Mouse (Mus musculus) MEL (cell line): Measurements from ENCODE around the gene Rtf2. TPM values are rescaled to one million over a fixed set of nuclear protein-coding genes. Genes with fewer than 3 reads are reported as not detected.

Experiments used
- DNase-seq: peaks from one replicate; pipeline ENCODE4 v3.0.0; 2011; ENCODE audit warnings: low read depth, low spot score
- H3K27ac ChIP-seq: 2 replicates; pipeline ENCODE4 v1.5.1; 2012; ENCODE audit warnings: low read depth, mild to moderate bottlenecking, control low read depth, low read length, moderate library complexity; ENCODE audit not compliant: control insufficient read depth
- H3K27me3 ChIP-seq, 2 experiments: fragments of 150-350 bp in 1 of 2; sonication (generic) in 1 of 2; 2 replicates each; pipeline ENCODE4 v1.6.1; 2012; ENCODE audit warnings: low read length in 2 of 2, mild to moderate bottlenecking in 2 of 2, improper control_type of control experiment in 1 of 2, moderate library complexity in 1 of 2; ENCODE audit not compliant: insufficient read depth in 2 of 2, control insufficient read depth in 1 of 2
- H3K36me3 ChIP-seq, 2 experiments: 2 replicates each; pipeline ENCODE4 v1.6.1; 2012 to 2014; ENCODE audit warnings: low read length in 2 of 2, improper control_type of control experiment in 1 of 2, inconsistent platforms in 1 of 2, mild to moderate bottlenecking in 1 of 2; ENCODE audit not compliant: insufficient read depth in 2 of 2, control insufficient read depth in 1 of 2
- H3K4me1 ChIP-seq, 2 experiments: fragments of 150-350 bp in 1 of 2; sonication (generic) in 1 of 2; 2 replicates each; pipeline ENCODE4 v1.6.1; 2012; ENCODE audit warnings: low read length in 2 of 2, improper control_type of control experiment in 1 of 2, mild to moderate bottlenecking in 1 of 2; ENCODE audit not compliant: insufficient read depth in 2 of 2, control insufficient read depth in 1 of 2
- H3K4me3 ChIP-seq, 2 experiments: fragments of 150-350 bp in 1 of 2; sonication (generic) in 1 of 2; 2 replicates each; pipeline ENCODE4 v1.5.1; 2012; ENCODE audit warnings: low read depth in 2 of 2, low read length in 2 of 2, mild to moderate bottlenecking in 2 of 2, moderate library complexity in 2 of 2, control low read depth in 1 of 2, improper control_type of control experiment in 1 of 2; ENCODE audit not compliant: control insufficient read depth in 1 of 2, insufficient read depth in 1 of 2
- H3K79me2 ChIP-seq: 2 replicates; pipeline ENCODE4 v1.6.1; 2012; ENCODE audit warnings: mild to moderate bottlenecking, low read length, moderate library complexity; ENCODE audit not compliant: control insufficient read depth, poor library complexity, insufficient read depth
- H3K9ac ChIP-seq: 2 replicates; pipeline ENCODE4 v1.6.1; 2012; ENCODE audit warnings: low read depth, mild to moderate bottlenecking, control low read depth, low read length, moderate library complexity; ENCODE audit not compliant: control insufficient read depth, poor library complexity, severe bottlenecking
- H3K9me3 ChIP-seq: fragments of 150-350 bp; sonication (generic); replicated peaks from 2 replicates; pipeline ENCODE4 v1.6.1; 2012; ENCODE audit warnings: mild to moderate bottlenecking, low read length, improper control_type of control experiment, moderate library complexity; ENCODE audit not compliant: insufficient read depth
- CHD1 ChIP-seq: IDR thresholded peaks from 2 replicates; pipeline ENCODE4 v1.6.1; 2012; ENCODE audit warnings: low read depth, mild to moderate bottlenecking, inconsistent platforms, low read length, improper control_type of control experiment
- CHD2 ChIP-seq: IDR thresholded peaks from 2 replicates; pipeline ENCODE4 v1.6.1; 2011; ENCODE audit warnings: low read length, improper control_type of control experiment
- CTCF ChIP-seq, 3 experiments: IDR thresholded peaks in 2 of 3; conservative IDR thresholded peaks in 1 of 3; 2 replicates each; pipeline ENCODE4 v1.5.1; 2011 to 2012; ENCODE audit warnings: low read length in 3 of 3, low read depth in 2 of 3, mild to moderate bottlenecking in 2 of 3, improper control_type of control experiment in 1 of 3, inconsistent platforms in 1 of 3, mixed read lengths in 1 of 3, moderate library complexity in 1 of 3; ENCODE audit not compliant: control insufficient read depth in 1 of 3, insufficient read depth in 1 of 3, poor library complexity in 1 of 3, severe bottlenecking in 1 of 3
- E2F4 ChIP-seq: IDR thresholded peaks from 2 replicates; pipeline ENCODE4 v1.6.1; 2011; ENCODE audit warnings: low read depth, low read length, improper control_type of control experiment, borderline replicate concordance
- ELF1 ChIP-seq: IDR thresholded peaks from 2 replicates; pipeline ENCODE4 v1.6.1; 2014; ENCODE audit warnings: low read depth, mild to moderate bottlenecking, inconsistent platforms, low read length, improper control_type of control experiment, moderate library complexity
- EP300 ChIP-seq, 2 experiments: IDR thresholded peaks; 2 replicates each; pipeline ENCODE4 v1.6.1; 2011; ENCODE audit warnings: improper control_type of control experiment in 2 of 2, low read length in 2 of 2, low read depth in 1 of 2, mild to moderate bottlenecking in 1 of 2
- GATA1 ChIP-seq: IDR thresholded peaks from 2 replicates; pipeline ENCODE4 v1.6.1; 2011; ENCODE audit warnings: low read depth, low read length, improper control_type of control experiment
- HCFC1 ChIP-seq: IDR thresholded peaks from 2 replicates; pipeline ENCODE4 v1.6.1; 2012; ENCODE audit warnings: low read depth, mild to moderate bottlenecking, inconsistent platforms, low read length, improper control_type of control experiment, moderate library complexity
- KAT2A ChIP-seq: conservative IDR thresholded peaks from 2 replicates; pipeline ENCODE4 v1.6.1; 2012; ENCODE audit warnings: low read depth, low read length, improper control_type of control experiment, inconsistent platforms
- MAX ChIP-seq: IDR thresholded peaks from 2 replicates; pipeline ENCODE4 v1.6.1; 2011; ENCODE audit warnings: low read length, improper control_type of control experiment
- MAZ ChIP-seq: IDR thresholded peaks from 2 replicates; pipeline ENCODE4 v1.6.1; 2012; ENCODE audit warnings: low read depth, mild to moderate bottlenecking, inconsistent platforms, low read length, improper control_type of control experiment
- MXI1 ChIP-seq: IDR thresholded peaks from 2 replicates; pipeline ENCODE4 v1.6.1; 2011; ENCODE audit warnings: mild to moderate bottlenecking, low read depth, low read length, improper control_type of control experiment
- MYB ChIP-seq: IDR thresholded peaks from 2 replicates; pipeline ENCODE4 v1.6.1; 2011; ENCODE audit warnings: mild to moderate bottlenecking, low read depth, low read length, improper control_type of control experiment
- POLR2A ChIP-seq, 2 experiments: IDR thresholded peaks; 2 replicates each; pipeline ENCODE4 v1.6.1; 2011 to 2012; ENCODE audit warnings: low read length in 2 of 2, mild to moderate bottlenecking in 2 of 2, control low read depth in 1 of 2, improper control_type of control experiment in 1 of 2, low read depth in 1 of 2, moderate library complexity in 1 of 2; ENCODE audit not compliant: control insufficient read depth in 1 of 2, insufficient read depth in 1 of 2, poor library complexity in 1 of 2
- RAD21 ChIP-seq: IDR thresholded peaks from 2 replicates; pipeline ENCODE4 v1.6.1; 2011; ENCODE audit warnings: mild to moderate bottlenecking, low read depth, low read length, improper control_type of control experiment
- RCOR1 ChIP-seq: IDR thresholded peaks from 2 replicates; pipeline ENCODE4 v1.6.1; 2012; ENCODE audit warnings: low read depth, mild to moderate bottlenecking, inconsistent platforms, low read length, improper control_type of control experiment
- SMC3 ChIP-seq: IDR thresholded peaks from 2 replicates; pipeline ENCODE4 v1.6.1; 2011; ENCODE audit warnings: low read depth, low read length, improper control_type of control experiment
- USF1 ChIP-seq: IDR thresholded peaks from 2 replicates; pipeline ENCODE4 v1.6.1; 2014; ENCODE audit warnings: low read depth, mild to moderate bottlenecking, inconsistent platforms, low read length, improper control_type of control experiment, moderate library complexity
- USF2 ChIP-seq, 2 experiments: IDR thresholded peaks; 2 replicates each; pipeline ENCODE4 v1.6.1; 2011 to 2012; ENCODE audit warnings: improper control_type of control experiment in 2 of 2, low read length in 2 of 2, borderline replicate concordance in 1 of 2, inconsistent platforms in 1 of 2, low read depth in 1 of 2, mild to moderate bottlenecking in 1 of 2; ENCODE audit not compliant: insufficient read depth in 1 of 2
- ZC3H11A ChIP-seq: IDR thresholded peaks from 2 replicates; pipeline ENCODE4 v1.6.1; 2012; ENCODE audit warnings: low read depth, mild to moderate bottlenecking, inconsistent platforms, low read length, improper control_type of control experiment
- ZMIZ1 ChIP-seq: IDR thresholded peaks from 2 replicates; pipeline ENCODE4 v1.6.1; 2012; ENCODE audit warnings: low read depth, mild to moderate bottlenecking, inconsistent platforms, low read length, improper control_type of control experiment, moderate library complexity
- ZNF384 ChIP-seq: IDR thresholded peaks from 2 replicates; pipeline ENCODE4 v1.6.1; 2012; ENCODE audit warnings: low read depth, mild to moderate bottlenecking, inconsistent platforms, low read length, improper control_type of control experiment
- polyA plus RNA-seq, 2 experiments: library from polyadenylated mRNA; stranded (reverse) in 1 of 2; unstranded in 1 of 2; fragments of >175 nt in 1 of 2; fragments of >200 nt in 1 of 2; gene quantifications; 2 replicates each; pipeline versions ENCODE4 v1.2.1 to v1.2.4; 2012; ENCODE audit warnings: low replicate concordance in 2 of 2, low read depth in 1 of 2; ENCODE audit not compliant: insufficient read length in 2 of 2, insufficient read depth in 1 of 2, missing spikeins in 1 of 2
- total RNA-seq: library from RNA; depleted of rRNA; stranded (reverse); fragments of 300-350 nt; gene quantifications from 2 replicates; pipeline ENCODE4 v1.2.3, GENCODE M21; 2012

Gene Rtf2
- total and polyA plus RNA-seq, 3 experiments = 68.2 to 81.5 TPM; not detected in 1

GRCm38 (mm10) chr2:172480296-172480695, 39.9 kb downstream of the Rtf2 start:
- no peak for DNase-seq
- TF ChIP-seq CTCF (IDR thresholded peaks at IDR 0.05 in 2 of 3, conservative IDR thresholded peaks at IDR 0.05 in 1 of 3; ENCODE audit: control insufficient read depth in 1 of 3, insufficient read depth in 1 of 3, low read depth in 2 of 3, low read length in 3 of 3, poor library complexity in 1 of 3, severe bottlenecking in 1 of 3) = no peak
- TF ChIP-seq MAZ = no peak
- no peak for TF ChIP-seq USF1
- TF ChIP-seq CHD2 = no peak
- TF ChIP-seq, all 39 proteins: peak for 0

GRCm38 (mm10) chr2:172481654-172482385, 41.5 kb downstream of the Rtf2 start:
- no peak for DNase-seq
- TF ChIP-seq KAT2A (no peak), GATA1 (no peak), RCOR1 (no peak), EP300 (IDR thresholded peaks at IDR 0.05; ENCODE audit: low read depth in 1 of 2, low read length in 2 of 2) (no peak), SMC3 (no peak), POLR2A (IDR thresholded peaks at IDR 0.05; ENCODE audit: control insufficient read depth in 1 of 2, insufficient read depth in 1 of 2, low read depth in 1 of 2, low read length in 2 of 2, poor library complexity in 1 of 2) (no peak), MAX (no peak)
- Histone ChIP-seq H3K9ac (no peak overlapping the region), H3K36me3 (no peaks in the 10 kb centered on the region), H3K27ac (no peak overlapping the region), H3K27me3 (no peaks in the 10 kb centered on the region), H3K9me3 (no peaks in the 10 kb centered on the region), H3K4me3 (no peak overlapping the region), H3K79me2 (no peaks in the 10 kb centered on the region), H3K4me1 (no peaks in the 10 kb centered on the region)

More at GRCm38 (mm10) chr2:172480296-172480695, 39.9 kb downstream of the Rtf2 start:
- H3K4me3 ChIP-seq = no peak overlapping the region
- H3K9me3 ChIP-seq = no peaks in the 10 kb centered on the region
- no peak overlapping the region for H3K9ac ChIP-seq
- no peaks in the 10 kb centered on the region for H3K4me1 ChIP-seq
- H3K36me3 ChIP-seq = no peaks in the 10 kb centered on the region
- no peaks in the 10 kb centered on the region for H3K79me2 ChIP-seq
- no peak overlapping the region for H3K27ac ChIP-seq
- no peaks in the 10 kb centered on the region for H3K27me3 ChIP-seq

- Histone ChIP-seq H3K27me3 (no peaks in the 10 kb centered on the region), H3K79me2 (no peaks in the 10 kb centered on the region), H3K4me3 (no peak overlapping the region), H3K4me1 (no peaks in the 10 kb centered on the region), H3K27ac (no peak overlapping the region), H3K9me3 (no peaks in the 10 kb centered on the region), H3K9ac (no peak overlapping the region), H3K36me3 (no peaks in the 10 kb centered on the region)
- TF ChIP-seq USF2 (IDR thresholded peaks at IDR 0.05; ENCODE audit: borderline replicate concordance in 1 of 2, insufficient read depth in 1 of 2, low read depth in 1 of 2, low read length in 2 of 2) (no peak), ZNF384 (no peak), E2F4 (no peak), MXI1 (no peak), CTCF (IDR thresholded peaks at IDR 0.05 in 2 of 3, conservative IDR thresholded peaks at IDR 0.05 in 1 of 3; ENCODE audit: control insufficient read depth in 1 of 3, insufficient read depth in 1 of 3, low read depth in 2 of 3, low read length in 3 of 3, poor library complexity in 1 of 3, severe bottlenecking in 1 of 3) (no peak), EP300 (IDR thresholded peaks at IDR 0.05; ENCODE audit: low read depth in 1 of 2, low read length in 2 of 2) (no peak), USF1 (no peak), RCOR1 (no peak), MYB (no peak), POLR2A (IDR thresholded peaks at IDR 0.05; ENCODE audit: control insufficient read depth in 1 of 2, insufficient read depth in 1 of 2, low read depth in 1 of 2, low read length in 2 of 2, poor library complexity in 1 of 2) (no peak), ELF1 (no peak), HCFC1 (no peak), MAX (no peak), CHD1 (no peak), GATA1 (no peak), KAT2A (no peak), ZMIZ1 (no peak), ZC3H11A (no peak), RAD21 (no peak)
- DNase-seq = no peak
Observed at GRCm38 (mm10) chr2:172483766-172484413, 43.5 kb downstream of the Rtf2 start.
